Mouse (Mus musculus) C2C12 (cell line): ENCODE measurements around the gene Lrp8. TPM values are rescaled to one million over a fixed set of nuclear protein-coding genes. Genes with fewer than 3 reads are reported as not detected.

Experiments used
- H3K27me3 ChIP-seq: one replicate; pipeline ENCODE4 v1.6.1; 2011; ENCODE audit not compliant: control insufficient read depth, insufficient read depth, insufficient read length
- H3K36me3 ChIP-seq: one replicate; pipeline ENCODE4 v1.6.1; 2011; ENCODE audit not compliant: control insufficient read depth, insufficient read depth
- H3K4me3 ChIP-seq: one replicate; pipeline ENCODE4 v1.5.1; 2011; ENCODE audit warnings: mild to moderate bottlenecking, control low read depth; ENCODE audit not compliant: poor library complexity, insufficient read depth, severe bottlenecking
- H3K79me2 ChIP-seq: one replicate; pipeline ENCODE4 v1.6.1; 2011; ENCODE audit not compliant: control insufficient read depth, insufficient read depth
- H3K79me3 ChIP-seq: one replicate; pipeline ENCODE4 v1.6.1; 2011; ENCODE audit warnings: low read depth, control low read depth
- H3ac ChIP-seq: one replicate; pipeline ENCODE3; 2011; ENCODE audit warnings: low read depth; ENCODE audit not compliant: control insufficient read depth, insufficient read length
- CEBPB ChIP-seq: IDR thresholded peaks from one replicate; pipeline ENCODE4 v1.6.1; 2011; ENCODE audit warnings: low read depth, mild to moderate bottlenecking, control low read depth, moderate library complexity
- CTCF ChIP-seq: IDR thresholded peaks from one replicate; pipeline ENCODE4 v1.5.1; 2011; ENCODE audit not compliant: control insufficient read depth, insufficient read depth, insufficient read length
- FOSL1 ChIP-seq: IDR thresholded peaks from one replicate; pipeline ENCODE4 v1.8.0; 2011; ENCODE audit warnings: mild to moderate bottlenecking, low read length; ENCODE audit not compliant: poor library complexity, insufficient read depth, severe bottlenecking
- MAX ChIP-seq: IDR thresholded peaks from one replicate; pipeline ENCODE4 v1.6.1; 2011; ENCODE audit warnings: mild to moderate bottlenecking, control low read depth
- MYOD1 ChIP-seq: IDR thresholded peaks from one replicate; pipeline ENCODE4 v1.6.1; 2011; ENCODE audit warnings: low read depth; ENCODE audit not compliant: control insufficient read depth, insufficient read length
- MYOG ChIP-seq: IDR thresholded peaks from one replicate; pipeline ENCODE4 v1.6.1; 2011; ENCODE audit not compliant: control insufficient read depth, insufficient read length; ENCODE audit errors: extremely low read depth
- USF1 ChIP-seq: IDR thresholded peaks from one replicate; pipeline ENCODE4 v1.6.1; 2011; ENCODE audit warnings: low read depth, mild to moderate bottlenecking, control low read depth, moderate library complexity
- polyA plus RNA-seq: library from polyadenylated mRNA; unstranded; fragments of >200 nt; fragmentation: generic; extraction: Trizol; gene quantifications from one replicate; pipeline ENCODE4 v1.2.1, GENCODE M21; 2012; ENCODE audit warnings: missing spikeins

The Lrp8 gene
- polyA plus RNA-seq, 1 experiment = 8.3 TPM

GRCm38 (mm10) chr4:107783541-107783940 is 18.5 kb upstream of the Lrp8 start:
- H3ac ChIP-seq = no peak overlapping the region
- H3K27me3 ChIP-seq = peaks cover 20% of the 10 kb centered on the region
- H3K36me3 ChIP-seq = no peaks in the 10 kb centered on the region

GRCm38 (mm10) chr4:107788841-107789240 is 13.2 kb upstream of the Lrp8 start:
- H3K36me3 ChIP-seq = no peaks in the 10 kb centered on the region
- H3K79me3 ChIP-seq = no peaks in the 10 kb centered on the region
- H3K4me3 ChIP-seq = no peak overlapping the region
- H3K79me2 ChIP-seq = no peaks in the 10 kb centered on the region
- no peak overlapping the region for H3ac ChIP-seq
- H3K27me3 ChIP-seq = peaks cover 22% of the 10 kb centered on the region
- TF ChIP-seq MAX (no peak), MYOG (no peak), FOSL1 (no peak), USF1 (no peak), CEBPB (no peak), CTCF (no peak), MYOD1 (no peak)

More at GRCm38 (mm10) chr4:107783541-107783940, 18.5 kb upstream of the Lrp8 start:
- Histone ChIP-seq H3K4me3 (no peak overlapping the region), H3K79me2 (no peaks in the 10 kb centered on the region), H3K79me3 (no peaks in the 10 kb centered on the region)
- no peak for TF ChIP-seq MYOG
- TF ChIP-seq FOSL1 = no peak
- no peak for TF ChIP-seq MYOD1
- TF ChIP-seq CEBPB = no peak
- TF ChIP-seq MAX = no peak
- TF ChIP-seq USF1 = no peak
- TF ChIP-seq CTCF = no peak

DNA sequence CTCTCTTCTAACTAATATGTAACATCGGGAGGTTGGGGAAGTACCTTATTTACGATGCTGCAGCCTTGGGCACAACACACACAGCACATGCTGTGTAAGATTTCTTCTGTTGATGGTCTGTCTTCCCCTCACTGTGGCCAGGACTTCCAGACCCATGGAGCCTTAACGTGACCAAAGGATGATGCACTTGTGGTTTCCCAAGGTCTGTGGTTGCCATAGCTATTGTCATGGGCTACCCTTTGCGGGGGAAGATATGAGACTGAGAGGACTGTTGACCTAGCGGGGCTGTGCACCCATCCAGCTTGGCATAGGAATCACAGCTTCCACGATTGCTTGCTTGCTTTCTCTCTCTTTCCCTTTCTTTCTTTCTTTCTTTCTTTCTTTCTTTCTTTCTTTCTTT is 1.3 kb upstream of the Lrp8 start:
- Histone ChIP-seq H3K79me2 (peaks cover 18% of the 10 kb centered on the region), H3K79me3 (peaks cover 15% of the 10 kb centered on the region)

DNA sequence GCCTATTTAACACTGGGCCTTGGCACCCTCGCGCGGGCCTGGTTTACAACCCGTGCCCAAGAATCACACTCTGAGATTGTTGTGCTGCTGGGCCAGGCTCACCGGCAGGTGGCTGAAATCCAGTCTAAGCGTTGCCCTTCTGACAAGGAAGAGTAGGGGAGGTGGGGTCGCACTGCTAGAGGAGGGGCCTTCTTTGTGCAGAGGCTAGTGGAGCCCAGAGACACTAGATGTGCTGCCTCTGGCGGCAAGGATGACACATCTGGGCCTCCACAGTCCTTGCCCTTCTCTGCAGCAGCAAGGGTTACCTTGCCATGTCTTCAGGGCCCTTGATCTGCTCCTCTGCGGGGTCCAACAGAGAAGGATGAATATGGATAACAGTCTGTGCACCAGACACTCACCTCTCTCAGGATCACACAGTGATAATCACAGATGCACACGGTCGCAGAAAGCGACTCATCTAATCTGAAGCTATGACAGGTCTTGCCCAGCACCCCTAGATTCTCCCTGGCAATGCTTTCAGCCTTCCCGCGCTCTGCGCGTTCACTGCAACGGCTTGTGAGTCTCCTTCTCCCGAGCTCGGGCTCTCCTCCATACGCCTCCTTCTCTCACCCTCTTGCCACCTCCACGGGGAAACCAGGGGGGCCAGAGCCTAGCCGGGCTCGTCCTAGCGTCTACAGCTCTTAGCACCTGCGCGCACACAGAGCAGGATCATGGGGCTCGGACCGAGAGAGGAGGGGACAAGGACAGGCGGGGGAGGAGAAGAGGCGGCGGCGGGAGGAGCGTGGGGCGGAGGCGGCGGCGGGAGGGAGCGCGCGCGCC is 486 bp upstream of the Lrp8 start:
- Histone ChIP-seq H3K79me2 (peaks cover 26% of the 10 kb centered on the region), H3K27me3 (peaks cover 2% of the 10 kb centered on the region), H3ac (peak overlapping the region; percentile 36), H3K79me3 (peaks cover 22% of the 10 kb centered on the region), H3K4me3 (peak overlapping the region; percentile 52), H3K36me3 (peaks cover 14% of the 10 kb centered on the region)
- TF ChIP-seq CEBPB (no peak), USF1 (no peak), MAX (no peak), MYOG (no peak), CTCF (no peak), MYOD1 (no peak)

More for the DNA sequence above, 1.3 kb upstream of the Lrp8 start:
- peaks cover 13% of the 10 kb centered on the region for H3K36me3 ChIP-seq
- TF ChIP-seq USF1 (no peak), CEBPB (no peak), FOSL1 (no peak), MYOG (no peak), CTCF (no peak), MYOD1 (no peak), MAX (no peak)
- H3K4me3 ChIP-seq = no peak overlapping the region
- H3ac ChIP-seq = no peak overlapping the region
- H3K27me3 ChIP-seq = peaks cover 8% of the 10 kb centered on the region

DNA sequence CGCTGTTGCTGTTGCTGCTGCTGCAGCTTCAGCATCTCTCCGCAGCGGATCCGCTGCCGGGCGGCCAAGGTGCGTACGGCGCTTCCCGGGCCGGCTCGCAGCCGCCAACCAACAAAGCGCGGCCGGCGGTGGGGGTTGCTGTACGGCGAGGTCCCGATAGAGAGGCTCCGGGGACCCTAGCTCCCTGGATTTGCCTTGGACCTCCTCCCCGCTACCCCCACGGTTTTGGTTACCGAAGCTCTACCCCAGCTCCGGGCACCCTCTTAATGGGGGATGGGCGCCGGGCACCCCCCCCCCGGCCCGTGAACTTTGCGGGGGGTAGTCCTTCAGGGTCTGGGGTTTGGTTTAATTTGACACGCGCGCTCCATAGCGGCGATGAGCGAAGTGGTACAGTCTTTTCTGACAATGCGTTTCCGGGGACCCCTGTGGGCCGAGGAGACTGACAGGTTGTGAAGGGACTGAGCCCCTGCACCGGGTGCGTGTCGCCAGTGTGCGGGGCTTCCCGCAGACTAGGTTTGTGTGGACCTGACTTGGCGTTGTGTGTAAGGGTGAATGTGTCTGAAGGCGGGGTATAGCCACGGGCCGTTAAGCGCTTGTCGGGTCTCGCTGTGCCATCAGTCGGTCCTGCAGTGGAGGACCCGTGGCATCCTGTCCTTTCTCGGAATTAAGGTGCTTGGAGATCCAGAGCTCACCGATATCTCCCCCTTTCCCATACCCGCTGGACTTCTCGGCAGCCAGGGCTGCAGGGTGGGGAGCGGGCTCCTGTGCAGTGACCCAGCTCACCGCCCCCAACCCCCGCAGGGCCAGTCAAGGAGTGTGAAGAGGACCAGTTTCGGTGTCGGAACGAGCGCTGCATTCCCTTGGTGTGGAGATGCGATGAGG is 630 bp downstream of the Lrp8 start:
- no peaks in the 10 kb centered on the region for H3K27me3 ChIP-seq
- peaks cover 37% of the 10 kb centered on the region for H3K79me2 ChIP-seq
- H3K4me3 ChIP-seq = peak overlapping the region; percentile 52
- TF ChIP-seq USF1 (no peak), CTCF (no peak), CEBPB (no peak), MYOD1 (no peak), MAX (no peak), MYOG (no peak), FOSL1 (no peak)
- peaks cover 31% of the 10 kb centered on the region for H3K79me3 ChIP-seq
- peaks cover 20% of the 10 kb centered on the region for H3K36me3 ChIP-seq
- H3ac ChIP-seq = peak overlapping the region; percentile 93
